Mouse (Mus musculus): ENCODE results near the gene Pfdn4.

Gene Pfdn4

DNA sequence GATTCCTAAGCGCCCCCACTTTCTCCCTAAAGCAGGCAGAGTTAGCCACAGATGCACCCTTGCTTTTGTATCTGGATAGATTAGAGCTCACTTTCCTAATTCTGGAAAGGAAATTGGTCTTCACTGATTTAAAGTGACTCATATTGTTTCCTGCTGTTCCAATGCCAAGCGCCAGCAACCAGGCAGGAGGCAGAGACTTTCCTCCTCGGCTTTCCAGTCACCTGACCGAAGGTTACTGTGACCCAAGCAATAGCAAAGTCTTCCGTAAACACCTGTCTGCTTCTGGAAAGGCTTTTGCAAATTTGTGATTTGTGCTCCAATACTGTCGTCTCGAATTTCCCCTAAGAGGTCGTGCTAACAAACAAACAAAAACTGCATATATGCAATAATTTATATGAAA, 1.8 kb downstream of the Pfdn4 start:
- no peak for DNase-seq

DNA sequence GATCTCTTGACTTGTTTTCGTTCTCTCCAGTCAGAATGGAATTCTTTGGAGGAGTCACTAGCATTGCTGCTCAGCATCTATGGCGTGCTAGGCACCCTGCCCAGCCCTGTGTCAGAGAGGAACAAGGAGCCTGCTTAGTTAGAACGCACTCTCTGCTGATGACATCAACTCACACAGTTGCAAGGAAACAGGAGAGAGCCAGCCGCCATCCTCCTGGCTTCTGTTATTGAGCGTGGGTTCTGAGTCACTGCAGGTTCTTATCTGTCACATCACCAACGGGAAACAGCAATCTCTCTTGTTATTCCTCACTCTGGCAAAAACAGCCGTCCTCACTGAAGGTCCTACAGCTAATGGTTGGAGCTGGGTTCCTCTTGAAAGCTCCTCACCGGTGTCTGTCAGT, 7.1 kb downstream of the Pfdn4 start:
- no peak for DNase-seq

DNA sequence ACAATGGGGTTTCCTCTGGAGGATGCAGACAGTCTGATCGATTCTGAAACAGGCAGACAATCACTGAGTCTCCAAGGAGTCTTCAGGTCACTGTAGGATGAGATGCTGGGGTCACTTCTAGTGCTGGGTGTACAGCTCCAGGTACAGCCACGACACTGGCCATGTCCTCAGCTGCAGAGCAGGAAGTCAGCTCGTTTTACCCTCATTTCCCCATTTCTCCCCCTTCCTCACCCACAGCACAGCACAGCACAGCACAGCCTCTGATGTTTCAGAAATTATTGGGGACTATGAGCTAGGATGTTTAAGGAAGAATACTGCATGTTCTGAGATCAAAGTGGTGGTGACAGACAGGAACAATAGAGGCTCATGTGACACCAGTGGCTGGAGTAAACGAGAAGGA, 7.8 kb downstream of the Pfdn4 start:
- no peak for DNase-seq

DNA sequence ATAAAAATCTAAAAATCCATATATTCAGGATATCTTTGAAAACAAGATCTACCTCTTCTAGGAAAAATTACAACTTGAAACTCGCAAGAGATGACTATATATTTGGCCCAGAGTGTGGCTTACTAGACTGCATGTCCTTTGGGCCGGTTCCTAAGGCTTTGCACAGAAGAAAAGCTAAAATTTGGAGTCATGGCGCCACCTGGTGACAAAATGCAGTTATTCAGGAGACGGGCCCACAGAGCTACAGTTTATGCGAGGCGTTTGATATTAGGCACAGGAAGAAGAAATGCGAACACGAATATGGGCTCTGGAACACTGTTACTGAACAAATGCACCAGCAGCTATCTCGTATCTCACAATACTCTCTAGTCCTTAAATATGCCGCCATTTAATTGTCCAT, 11.5 kb downstream of the Pfdn4 start:
- peak; percentile 80 for DNase-seq

DNA sequence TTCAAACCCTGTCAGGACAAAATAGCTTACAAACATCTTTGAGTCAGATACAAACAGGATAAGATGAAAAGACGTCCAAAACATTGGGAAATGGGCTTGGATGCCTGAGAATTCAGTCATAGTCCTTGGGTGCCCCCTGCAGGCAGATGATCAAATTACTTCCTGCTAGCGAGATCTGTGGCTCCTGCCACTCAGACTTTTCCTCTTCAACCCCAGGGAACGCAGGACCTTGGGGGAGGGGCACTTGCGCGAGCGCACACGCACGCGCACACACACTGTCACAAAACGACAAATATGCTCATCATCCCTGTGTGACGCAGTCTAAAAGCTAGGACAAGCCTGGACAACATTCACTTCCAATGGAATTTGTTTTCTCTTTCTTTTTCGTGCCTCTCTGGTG, 12.6 kb downstream of the Pfdn4 start:
- DNase-seq: peak; percentile 90

DNA sequence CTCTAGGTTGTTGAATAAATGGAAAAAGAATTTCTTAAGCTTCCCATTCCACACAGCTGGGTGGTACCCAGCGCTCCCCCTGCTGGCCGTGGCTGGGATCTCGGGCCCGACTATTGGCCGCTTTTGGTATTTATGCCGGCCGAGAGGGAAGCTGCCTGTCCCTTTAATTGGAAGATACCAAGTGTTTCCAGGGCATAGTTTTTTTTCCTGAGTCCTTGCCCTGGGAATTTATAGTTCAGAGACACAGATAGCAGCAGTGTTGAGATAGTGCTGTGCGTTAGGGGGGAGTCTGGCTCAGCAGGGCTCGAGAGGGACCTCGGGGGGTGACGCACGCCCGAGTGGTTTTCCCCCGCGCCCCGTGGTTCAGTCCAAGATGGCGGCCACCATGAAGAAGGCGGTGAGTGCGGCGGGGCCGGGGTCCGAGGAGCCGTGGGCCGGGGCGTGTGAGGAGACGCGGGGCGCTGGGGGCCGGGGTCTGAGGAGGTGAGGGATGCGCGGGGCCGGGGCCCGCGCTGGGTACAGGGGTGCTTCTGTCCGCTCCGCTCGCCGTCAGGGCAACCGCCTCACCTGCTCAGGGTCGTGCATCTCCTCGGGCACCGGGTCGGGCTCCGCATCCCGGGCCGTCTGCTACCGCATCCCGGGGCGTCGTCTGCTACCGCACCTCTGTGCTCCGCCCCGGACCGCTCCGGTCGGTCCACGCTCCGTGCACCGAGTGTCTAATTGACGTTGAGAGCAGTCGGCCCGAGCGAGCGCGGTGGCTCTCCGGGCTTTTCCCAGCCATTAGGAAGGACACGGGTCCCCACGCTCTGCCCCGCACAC, 15.1 kb downstream of the Pfdn4 start:
- peak; percentile 88 for DNase-seq

DNA sequence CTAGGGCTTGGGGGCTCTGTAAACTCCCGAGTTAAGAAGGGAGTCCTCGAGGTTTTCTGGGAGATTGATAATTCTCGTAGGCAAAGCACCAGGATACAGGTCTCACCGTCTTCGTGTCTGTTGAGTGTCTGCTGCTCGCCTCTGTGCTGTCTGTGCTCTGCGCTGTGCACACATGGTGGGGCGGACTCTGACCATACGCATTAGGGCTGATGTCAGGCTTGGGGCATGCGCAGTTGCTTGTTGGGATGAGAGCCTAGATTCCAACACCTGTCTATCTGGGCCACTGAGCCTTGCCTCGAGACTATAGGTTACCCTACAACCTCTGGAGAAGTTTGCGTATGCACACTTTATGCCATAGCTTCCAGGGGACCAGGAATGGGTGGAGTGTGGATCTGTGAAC, 17.5 kb downstream of the Pfdn4 start:
- no peak for DNase-seq

DNA sequence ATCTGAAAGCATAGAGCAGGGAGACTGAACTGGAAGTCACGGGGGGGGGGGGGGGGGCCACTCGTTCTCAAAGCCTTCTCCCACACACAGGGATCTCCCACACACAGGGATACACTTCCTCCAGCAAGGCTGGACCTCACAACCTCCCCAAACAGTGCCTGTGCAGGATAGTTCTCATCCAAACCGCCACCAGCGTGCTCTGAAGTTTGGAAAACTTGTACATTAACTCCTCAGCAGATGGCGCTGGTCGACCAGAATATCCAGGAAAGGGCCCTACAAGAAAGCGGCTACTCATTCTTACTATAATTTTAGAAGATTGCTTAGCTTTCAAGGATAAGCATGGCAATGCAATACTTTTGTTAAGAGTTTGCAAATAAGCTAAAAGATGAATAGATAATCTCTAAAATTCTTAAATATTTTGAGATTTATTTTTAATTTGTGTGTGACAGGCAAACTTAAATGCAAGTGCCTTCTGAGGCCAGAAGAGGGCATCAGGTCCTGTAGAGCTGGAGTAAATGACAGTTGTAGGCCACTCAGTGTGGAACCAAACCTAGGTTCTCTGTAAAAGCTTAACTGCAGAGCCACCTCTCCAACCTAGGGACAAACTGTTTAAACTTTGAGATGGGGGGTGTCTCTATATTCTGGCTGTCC, 24.2 kb downstream of the Pfdn4 start:
- no peak for DNase-seq

DNA sequence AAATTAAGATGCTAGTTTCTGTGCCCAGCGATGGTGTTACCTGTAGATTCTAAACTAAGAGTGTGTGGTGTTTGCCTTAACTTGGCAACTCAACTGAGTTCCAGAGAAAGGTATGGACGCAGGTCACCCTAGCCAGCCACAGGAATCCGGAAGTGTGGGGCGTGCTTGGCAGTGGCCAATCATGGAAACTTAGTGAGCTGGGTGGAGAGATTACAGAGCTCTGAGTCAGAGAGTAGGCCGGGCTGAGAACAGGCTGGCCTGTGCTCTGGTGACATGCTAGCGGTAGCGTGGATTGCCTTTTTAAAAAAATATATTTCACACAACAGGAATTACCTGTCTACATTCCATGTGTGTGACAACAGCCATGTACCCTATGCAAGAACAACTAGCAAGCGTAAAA, 30.3 kb downstream of the Pfdn4 start:
- DNase-seq: no peak

DNA sequence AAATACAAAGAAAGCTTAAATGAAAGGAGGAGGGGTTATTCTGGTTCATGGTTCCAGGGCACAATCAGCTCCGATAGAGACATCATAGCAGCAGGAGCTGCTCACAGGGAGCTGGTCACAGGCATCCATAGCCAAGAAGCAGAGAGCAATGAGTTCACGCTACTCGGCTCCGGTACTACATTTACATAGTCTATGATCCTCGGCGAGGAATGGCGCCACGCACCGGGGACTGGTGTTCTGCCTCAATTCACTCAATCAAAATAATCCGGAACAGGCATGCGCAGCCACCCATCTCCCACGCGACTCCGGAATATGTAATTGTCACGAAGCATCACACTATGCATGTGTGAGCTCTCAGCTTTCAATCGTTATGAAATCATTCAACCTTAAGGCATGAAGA, 31.8 kb downstream of the Pfdn4 start:
- DNase-seq: no peak

DNA sequence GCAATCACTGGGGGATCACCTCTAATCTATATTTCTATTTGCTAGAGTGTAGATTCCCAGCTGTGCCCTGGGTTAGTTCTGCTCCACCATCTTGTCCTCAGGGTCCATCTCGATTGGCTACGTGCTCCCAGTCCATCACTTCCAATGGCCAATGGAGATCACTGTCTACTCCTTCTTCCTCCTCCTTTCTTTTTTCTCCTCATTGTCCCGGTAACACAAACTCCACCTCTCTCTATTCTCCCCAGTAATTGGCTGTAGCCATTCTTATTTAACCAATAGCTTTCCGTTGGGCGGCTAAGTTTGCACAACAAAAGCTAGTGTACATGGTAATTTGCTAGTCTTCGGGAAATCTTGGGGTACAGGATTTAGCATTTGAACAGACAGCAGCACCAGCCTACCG, 33.5 kb downstream of the Pfdn4 start:
- no peak for DNase-seq

DNA sequence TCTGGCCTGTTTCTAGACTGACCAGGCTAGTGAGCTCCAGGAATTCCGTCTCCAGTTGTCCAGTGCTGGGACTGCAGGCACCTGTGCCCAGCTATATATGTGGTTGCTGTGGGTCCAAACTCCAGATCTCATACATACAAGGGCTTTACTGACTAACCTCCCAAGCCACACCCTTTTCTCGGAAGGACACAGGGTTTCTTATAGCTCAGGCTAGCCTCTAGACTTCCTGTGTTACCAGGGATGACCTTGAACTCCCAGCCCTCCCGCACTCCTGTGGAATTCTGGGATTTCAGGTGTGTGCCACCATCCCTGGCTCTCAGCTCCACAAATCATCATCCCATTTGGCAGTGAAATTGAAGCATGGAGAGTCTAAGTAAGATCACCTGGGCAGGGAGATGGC, 34.0 kb downstream of the Pfdn4 start:
- DNase-seq: no peak

DNA sequence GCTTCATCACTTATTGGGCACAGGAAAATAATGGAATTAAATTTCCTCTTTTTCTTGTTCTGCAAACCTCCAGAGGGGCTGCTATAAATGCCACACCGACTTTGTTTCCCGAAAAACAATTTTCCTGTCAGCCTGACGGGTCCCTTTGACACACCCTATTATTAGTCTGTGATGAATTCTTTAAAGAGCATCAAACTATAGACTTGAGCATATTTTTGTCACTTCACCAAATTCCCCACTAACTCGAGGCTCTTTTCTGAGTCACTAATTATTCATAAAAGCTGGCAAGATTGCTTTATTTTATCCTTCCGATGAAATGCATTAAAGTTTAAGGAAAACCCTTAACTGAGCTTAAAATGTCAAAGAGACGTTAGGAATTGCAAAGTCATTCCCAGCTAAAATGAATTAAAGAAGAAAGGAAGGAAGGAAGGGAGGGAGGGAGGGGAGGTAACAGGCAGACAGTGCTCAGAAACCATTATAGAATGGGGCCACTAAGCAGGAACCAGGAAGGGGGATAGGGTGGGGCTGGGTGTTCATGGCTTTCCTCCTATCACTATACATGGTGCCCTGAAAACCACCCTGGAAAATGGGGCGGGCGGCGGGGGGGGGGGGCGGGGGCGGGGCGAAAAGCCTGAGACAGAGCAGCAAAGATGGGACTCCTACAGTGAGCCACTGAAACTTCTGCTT, 38.0 kb downstream of the Pfdn4 start:
- DNase-seq: no peak

DNA sequence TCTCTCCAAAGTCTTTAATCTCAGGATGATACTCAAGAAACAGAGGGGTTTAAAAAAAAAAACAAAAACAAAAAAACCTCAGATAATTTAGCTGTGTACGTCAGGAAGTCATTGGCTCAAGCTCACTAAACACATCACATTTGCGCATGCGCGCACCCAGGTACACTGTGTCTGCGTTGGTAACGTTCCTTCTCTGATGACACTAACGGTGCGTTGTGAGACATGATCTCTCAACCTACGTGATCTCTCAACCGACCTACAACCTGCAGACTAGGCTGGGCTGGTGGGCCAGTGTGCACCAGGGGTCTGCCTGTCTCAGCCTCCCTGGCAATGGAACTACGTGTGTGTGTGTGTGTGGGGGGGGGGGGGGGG, 38.6 kb downstream of the Pfdn4 start:
- DNase-seq: no peak

DNA sequence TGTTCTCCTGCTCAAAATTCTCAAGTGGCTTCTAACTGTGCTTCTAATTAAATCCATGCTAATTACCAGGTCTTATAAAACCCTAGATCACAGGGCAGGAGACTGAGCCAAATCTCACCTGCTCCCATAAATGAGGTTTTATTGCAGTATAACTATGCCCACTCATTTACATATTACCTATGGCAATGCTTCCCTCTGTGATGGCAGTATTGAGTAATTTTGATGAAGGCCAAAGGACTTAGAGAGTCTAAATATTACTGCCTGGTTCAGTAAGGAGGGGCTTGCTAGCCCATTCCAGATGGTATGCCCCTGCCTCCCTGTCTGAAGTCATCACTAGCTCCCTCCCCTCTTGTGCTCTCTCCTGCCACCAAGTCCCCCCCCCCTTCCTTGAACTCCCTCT, 39.6 kb downstream of the Pfdn4 start:
- DNase-seq: no peak

DNA sequence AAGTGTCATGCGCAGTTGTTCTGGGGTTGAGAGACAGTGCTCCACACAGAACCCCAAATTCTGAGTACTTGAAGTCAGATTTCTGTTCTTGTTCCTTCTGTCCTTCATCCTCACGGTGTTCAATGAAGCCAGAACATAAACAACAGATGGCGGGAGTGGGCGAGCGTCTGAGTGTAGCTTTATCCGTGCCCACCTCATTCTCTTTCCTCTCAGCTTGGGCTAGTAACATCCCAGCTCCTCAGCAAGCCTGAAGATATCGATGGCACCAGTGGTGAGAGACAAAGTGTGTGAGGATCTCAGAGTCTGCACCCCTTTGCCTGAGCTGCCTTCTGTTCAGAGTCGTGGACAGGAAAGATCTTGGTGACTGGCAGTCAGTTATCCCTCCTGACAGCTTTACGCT, 43.0 kb downstream of the Pfdn4 start:
- DNase-seq: peak; percentile 64

DNA sequence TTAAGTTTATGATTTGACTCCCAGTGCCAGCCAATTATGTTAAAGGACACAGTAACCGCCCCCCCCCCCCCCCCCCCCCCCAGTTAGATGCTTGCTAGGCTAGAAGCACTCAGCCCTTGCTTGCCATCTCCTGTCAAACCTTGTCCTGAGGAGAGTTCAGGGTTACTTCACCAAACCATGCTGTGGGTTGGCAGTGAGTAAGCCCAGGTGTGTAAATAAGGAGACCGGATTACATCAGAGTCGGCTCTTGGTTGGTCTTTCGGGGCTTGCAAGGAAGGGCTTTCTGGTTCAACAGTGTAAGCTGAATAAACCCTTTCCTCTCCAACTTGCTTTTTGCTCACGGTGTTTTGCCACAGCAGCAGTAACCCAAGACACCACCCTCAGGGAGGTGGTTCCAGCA, 47.4 kb downstream of the Pfdn4 start:
- no peak for DNase-seq

DNA sequence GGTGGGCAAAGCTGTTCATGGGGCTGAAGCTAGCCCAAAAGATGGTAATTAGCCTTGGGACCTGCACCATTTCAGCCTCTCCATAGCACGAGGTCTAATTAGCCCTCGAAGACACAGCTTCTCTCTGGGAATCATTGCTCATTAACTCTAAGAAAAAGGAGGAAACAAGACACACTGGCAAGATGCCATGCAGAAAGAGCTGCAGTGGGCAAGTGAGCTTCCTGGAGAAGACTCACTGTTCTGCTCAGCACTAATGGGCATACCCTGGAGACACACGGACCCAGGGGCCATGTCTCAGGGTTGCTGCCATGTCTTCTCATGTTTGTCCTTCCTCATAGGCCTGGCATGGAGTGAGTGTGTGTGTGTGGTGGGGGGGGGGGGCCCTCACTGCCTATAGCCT, 47.9 kb downstream of the Pfdn4 start:
- no peak for DNase-seq

DNA sequence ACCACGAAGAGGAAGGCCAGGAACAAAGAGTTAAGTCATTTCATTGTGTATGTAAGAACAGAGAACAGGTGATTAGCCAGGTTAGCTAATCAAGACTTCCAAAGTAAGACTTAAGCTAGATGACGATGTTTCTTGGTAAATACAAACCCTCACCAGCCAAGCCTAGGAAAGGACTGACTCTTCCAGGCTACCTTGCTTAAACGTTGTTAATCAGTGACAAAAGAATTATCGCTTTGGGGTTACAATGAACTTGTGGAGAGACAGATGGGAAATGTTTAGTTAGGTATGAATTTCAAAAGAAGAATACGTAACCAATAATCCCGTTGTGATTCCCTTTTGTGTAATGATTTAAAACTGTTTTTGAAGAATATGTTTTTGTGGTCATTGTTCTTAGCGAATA, 48.7 kb downstream of the Pfdn4 start:
- no peak for DNase-seq

DNA sequence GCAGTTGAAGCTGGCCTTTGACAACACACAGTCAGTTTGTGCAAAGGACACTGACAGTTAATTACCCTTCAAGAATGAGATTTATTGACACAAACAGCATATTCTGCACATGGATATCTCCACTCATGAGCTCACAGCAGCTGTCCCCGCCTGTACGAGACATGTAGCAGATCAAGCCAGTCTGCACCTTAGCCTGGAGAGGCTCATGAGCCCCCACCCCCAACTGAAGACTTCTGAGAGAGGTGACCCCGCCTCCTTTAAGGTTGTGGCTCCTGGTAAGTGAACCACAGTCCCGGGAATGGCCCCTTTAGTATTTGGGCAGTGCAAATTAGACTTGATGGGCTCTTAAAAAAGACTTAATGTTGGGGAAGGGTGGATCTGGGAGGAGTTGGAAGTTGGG, 49.5 kb downstream of the Pfdn4 start:
- DNase-seq: no peak

DNA sequence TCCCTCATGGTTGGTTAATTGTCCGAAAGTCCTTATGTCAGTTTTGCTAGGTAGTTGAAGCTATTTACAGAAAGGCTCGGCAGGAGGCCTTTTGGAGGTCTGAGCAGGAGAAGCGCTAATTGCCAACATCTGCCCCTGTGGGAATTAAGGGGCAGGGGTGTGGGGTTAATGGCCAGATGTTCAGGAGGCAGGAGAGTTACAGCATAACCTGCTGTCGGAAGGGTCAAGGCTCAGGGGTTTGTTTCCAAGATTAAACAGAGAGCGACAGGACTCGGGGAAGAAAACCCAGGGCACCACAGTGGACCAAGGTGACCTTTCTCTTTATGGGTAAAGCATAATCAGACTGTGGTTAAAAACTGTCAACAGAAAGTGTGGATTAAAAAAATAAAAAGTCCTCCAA, 51.3 kb downstream of the Pfdn4 start:
- DNase-seq: no peak

DNA sequence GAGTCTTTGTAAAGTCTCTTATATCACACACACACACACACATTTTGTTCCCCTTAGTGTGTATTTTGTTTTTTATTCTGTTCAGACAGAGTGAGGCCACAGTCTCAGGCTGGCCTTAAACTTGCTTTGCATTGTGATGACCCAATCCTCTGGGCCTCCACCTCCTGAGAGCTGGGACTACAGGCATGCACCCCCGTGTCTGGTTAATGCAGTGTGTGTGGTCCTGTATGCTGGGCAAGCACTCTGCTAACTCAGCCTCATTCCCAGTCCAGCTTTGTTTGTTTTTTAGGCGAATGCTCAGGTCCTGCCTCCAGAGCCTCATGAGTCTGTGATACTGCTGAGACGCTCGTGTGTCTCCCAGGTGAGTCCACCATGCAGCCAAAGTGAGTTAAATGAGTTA, 51.8 kb downstream of the Pfdn4 start:
- DNase-seq: no peak

DNA sequence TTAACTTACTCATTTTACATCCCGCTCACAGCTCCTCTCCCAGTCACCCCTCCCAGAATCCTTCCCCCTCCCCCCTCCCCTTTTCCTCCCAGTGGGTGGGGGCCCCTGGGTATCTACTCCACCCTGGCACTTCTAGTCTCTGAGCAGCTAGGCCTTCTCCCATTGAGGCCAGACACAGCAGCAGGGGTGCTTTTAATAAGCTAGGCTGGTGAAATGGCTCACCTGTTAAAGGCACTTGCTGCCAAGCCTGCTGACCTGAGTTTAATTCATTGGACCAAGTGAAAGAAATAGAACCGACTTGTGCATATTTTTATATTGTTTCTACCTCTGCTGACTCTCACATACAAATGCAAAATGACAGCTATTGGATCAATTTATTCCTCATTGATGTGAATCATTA, 52.9 kb downstream of the Pfdn4 start:
- no peak for DNase-seq

DNA sequence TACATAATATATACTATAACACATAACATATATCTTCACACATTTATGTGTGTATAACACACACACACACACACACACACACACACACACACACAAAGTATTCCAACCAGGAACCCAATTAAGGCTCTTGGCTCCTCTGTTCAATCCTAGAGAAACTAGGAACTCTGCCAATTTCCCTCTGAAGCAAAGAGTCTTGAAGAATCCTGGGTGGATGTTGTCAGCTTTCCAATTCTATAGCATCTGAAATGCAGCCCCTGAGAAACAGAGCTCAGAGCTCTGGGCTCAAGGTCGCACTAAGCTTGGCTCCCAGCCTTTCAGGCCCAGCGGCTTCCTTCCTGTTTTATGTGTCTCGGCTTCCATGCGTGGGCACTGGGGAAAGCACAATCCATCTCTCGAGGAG, 54.0 kb downstream of the Pfdn4 start:
- DNase-seq: peak; percentile 10
